Mouse (Mus musculus) left cerebral cortex, postnatal 4 days (tissue): ENCODE measurements around the gene Olfr56. TPM values are rescaled to one million over a fixed set of nuclear protein-coding genes. Genes with fewer than 3 reads are reported as not detected.
"Not testable (repeated sequence)": the region's sequence is repeated elsewhere in the genome, so short reads cannot be mapped to it uniquely, and the experiment has no call there.

Source experiments
- DNase-seq: peaks from one replicate; pipeline ENCODE4 v3.0.0-alpha.2; 2022
- intact Hi-C: fragments of 180-260 bp; cut with DNase I; formaldehyde crosslinking; loops from one replicate; pipeline ENCODE4 v1.15.1; 2025
- total RNA-seq, 2 experiments: library from RNA; stranded (reverse); gene quantifications; 2 replicates each; pipeline ENCODE4 v1.2.3; 2021

Gene Olfr56
- total RNA-seq: not detected

DNA sequence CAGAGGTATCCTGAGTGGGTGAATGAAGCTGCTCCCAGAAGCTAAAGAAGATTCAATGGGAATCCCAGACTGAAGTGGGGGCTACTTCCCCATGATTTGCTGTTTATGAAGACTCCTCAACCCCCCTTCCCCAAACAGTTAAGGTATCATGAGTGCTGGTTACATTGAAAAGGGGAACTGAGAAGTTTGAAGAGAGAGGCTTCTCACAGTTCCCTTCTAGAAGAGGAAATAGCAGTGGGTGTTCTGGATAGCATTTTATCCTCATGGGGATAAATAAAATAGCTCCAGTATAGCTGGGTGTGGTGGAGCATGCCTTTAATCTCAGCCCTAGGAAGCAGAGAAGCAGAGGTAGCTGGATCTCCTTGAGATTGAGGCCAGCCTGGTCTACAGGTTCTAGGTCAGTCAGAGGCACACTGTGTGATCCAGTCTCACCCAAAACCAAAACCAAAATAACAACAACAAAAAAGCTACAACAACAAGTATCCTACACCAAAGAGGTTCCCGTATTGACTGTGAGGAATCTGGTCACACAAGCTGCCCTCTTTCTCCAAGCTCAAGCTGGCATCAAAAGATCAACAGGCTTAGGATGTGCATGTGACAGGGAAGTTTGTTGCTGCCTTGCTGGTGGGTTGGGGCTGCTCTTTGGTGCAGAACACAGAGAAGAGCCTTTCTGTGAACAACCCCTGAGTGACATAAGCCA, at the start of gene Olfr56:
Gene Olfr56 (plus strand): TSS at position 650 of the 700 bp plus-strand sequence.
- DNase-seq, intact Hi-C loops: not testable (repeated sequence)

DNA sequence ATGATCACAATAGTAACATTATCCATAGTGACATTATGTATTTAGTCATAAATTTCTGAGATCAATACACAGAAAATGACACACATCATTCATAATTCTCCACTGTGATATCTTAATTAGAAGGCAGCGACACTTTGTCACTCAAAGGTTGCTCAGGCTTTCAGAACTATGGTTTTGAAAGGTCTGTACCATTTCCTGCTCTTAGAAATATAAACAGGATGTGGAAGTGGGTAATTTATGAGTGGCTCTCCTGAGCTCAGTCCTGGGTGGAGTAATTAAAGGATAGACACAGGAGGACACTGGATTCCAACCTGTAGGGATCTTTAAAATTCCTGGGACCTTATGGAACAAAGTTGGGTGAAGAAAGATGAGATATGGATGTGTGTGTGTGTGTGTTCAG, 45.3 kb upstream of the Olfr56 start:
- intact Hi-C loops, DNase-seq: not testable (repeated sequence)

DNA sequence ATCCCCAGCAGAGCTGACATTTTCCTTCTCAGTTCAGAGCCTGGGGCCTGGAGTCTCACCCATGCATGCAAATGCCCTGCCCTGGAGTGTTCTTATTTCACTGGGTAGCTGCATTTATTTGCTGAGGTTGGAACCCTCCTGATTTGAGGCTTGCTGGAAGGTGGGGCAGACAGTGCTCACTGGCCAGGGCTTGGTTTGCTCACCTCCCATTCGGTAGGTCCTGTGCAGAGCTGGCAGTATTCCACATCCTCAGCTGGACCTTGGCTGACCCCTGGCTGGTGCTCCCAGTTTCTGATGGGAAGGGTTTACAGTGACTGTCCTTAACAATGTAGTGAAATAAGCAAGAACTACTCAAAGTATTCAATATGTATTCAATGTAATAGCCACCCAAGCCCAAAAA, 44.8 kb upstream of the Olfr56 start:
- intact Hi-C loops: not testable (repeated sequence)

DNA sequence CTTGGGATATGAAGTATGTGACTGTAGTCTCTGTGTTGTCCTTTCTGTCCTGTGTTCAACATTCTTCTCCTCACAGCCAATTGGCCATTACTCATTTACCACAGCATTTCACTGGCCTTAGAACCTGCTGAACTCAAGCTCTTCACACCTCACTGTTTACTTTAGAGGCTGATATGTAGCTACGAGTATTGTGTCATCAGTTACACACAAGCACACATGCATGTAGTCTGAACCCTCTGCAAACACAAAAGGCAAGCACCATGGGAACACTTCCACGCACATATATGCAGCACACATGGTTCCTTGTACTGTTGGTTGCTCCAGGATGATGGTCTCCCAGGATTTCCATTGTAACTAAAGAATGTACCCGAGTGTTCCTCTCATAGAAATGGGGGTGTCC, 43.4 kb upstream of the Olfr56 start:
- DNase-seq, intact Hi-C loops: not testable (repeated sequence)

More for the DNA sequence above, 44.8 kb upstream of the Olfr56 start:
- not testable (repeated sequence) for DNase-seq

DNA sequence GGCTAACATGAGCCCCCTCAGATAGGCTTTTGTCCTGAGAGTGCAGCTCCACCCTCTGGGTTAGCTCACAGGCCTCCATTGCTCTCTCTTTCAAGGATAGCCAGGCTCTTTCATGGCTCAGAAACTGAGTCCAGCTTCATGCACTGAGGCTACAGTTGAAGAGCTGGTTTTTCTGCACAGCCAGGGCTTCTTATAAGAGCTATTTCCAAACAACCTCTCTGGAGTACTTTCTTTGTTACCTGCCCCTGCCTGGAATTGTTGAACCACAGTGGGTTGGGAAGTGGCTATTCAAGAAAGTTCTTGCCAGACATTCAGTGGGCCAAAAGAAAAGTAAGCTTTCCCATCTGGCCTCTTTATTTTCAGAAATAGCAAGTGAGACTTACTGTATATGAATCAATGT, 39.4 kb upstream of the Olfr56 start:
- DNase-seq: not testable (repeated sequence)

DNA sequence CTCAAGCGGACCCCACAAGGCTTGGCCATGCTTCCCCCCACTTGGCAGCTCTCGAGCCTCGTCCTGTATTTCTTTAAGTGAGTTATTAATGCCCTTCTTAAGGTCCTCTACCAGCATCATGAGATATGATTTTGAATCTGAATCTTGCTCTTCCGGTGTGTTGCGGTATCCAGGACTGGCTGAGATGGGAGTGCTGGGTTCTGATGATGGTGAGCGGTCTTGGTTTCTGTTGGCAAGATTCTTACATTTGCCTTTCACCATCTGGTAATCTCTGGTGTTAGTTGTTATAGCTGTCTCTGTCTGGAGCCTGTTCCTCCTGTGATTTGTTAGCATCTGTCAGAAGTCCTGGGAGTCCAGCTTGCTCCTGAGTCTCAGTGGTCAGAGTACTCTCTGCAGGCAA, 32.6 kb upstream of the Olfr56 start, which contains the start of gene Psme2b:
Gene Psme2b (minus strand): TSS at position 101 of the 400 bp plus-strand sequence.
- intact Hi-C loops, DNase-seq: not testable (repeated sequence)

More for the DNA sequence above, 39.4 kb upstream of the Olfr56 start:
- intact Hi-C loops: not testable (repeated sequence)

DNA sequence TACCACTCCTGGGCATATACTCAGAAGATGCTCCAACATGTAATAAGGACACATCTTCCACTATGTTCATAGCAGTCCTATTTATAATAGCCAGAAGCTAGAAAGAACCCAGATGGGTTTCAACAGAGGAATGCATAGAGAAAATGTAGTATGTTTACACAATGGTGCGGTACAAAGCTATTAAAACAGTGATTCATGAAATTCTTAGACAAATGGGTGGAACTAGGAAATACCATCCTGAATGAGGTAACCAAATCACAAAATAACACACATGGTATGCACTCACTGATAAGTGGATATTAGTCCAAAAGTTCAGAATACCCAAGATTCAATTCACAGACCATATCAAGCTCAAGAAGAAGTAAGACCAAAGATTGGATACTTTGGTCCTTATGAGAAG, 4.0 kb upstream of the Olfr56 start:
- intact Hi-C loops: not testable (repeated sequence)

DNA sequence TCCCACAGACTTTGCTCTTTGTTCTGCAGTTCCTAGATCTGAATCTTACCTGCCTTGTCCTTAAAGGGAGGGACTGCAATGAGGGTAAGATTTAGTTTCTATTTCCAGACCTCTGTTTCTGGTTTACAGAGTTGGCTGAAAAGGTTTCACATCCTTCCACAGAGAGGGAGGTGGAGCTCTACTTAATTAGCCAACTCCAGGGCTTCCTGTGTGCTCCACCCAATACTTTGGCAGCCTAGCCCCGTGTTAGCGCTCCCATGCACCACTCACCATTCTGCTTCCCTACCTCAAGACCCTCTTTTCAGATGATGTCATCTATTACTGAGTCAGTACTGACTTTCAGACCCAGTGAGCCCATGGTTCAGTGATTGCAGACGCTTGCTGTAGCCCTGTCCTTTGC, 562 bp downstream of the Olfr56 start, which contains the start of gene 9930111J21Rik1:
Gene 9930111J21Rik1 (minus strand): TSS at position 148 of the 400 bp plus-strand sequence.
- intact Hi-C loops, DNase-seq: not testable (repeated sequence)

More for the DNA sequence above, 4.0 kb upstream of the Olfr56 start:
- not testable (repeated sequence) for DNase-seq

DNA sequence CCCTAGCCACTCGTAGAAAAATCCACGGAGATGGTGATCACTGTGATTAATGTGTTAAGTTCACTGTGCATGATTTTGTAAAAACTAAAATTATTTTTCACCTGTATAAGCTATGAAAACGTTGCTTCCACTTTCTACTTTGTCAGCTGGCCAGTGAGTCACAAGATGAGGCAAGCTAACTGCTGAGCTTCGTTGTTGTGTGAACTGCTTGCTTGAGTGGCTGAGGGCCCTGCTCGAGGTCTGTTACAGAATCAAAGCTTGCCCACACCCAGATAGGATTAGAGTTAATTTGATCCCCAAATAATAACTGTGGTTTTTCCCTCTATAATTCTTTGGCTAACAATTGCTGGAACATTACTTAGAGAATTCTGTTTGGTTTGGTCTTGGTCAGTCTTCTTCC, 1.4 kb downstream of the Olfr56 start:
- intact Hi-C loops: not testable (repeated sequence)

DNA sequence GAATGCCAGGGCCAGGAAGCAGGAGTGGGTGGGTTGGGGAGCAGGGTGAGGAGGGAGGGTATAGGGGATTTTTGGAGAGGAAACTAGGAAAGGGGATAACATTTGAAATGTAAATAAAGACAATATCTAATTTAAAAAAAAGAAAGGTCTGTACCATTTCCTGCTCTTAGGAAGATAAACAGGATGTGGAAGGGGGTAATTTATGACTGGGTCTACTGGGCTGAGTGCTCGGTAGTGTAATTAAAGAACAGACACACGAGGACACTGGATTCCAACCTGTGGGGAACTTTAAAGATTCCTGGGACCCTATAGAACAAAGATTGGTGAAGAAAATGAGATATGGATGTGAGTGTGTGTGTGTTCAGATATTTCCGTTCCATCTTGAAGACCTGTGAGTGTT, 4.2 kb downstream of the Olfr56 start:
- DNase-seq, intact Hi-C loops: not testable (repeated sequence)

More for the DNA sequence above, 1.4 kb downstream of the Olfr56 start:
- DNase-seq: not testable (repeated sequence)

DNA sequence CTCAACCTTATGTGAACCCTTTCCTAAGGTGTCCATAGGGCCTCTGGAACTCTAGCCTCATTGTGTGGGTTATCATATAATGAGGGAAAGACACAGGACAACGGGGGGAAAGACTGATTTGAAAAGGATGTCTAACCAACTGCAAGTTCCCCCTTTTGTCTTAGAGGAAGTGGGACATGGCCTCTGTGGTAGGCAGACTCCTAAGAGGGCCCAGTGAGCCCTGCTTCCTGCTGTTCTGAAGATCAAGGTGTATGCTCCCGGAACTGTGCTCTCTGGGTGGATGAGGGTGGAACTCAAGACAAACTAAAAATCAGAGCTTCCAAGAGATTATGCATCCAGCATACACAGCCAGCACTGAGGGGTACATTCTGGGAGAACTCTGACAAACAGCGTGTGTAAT, 9.5 kb downstream of the Olfr56 start:
- DNase-seq, intact Hi-C loops: not testable (repeated sequence)

DNA sequence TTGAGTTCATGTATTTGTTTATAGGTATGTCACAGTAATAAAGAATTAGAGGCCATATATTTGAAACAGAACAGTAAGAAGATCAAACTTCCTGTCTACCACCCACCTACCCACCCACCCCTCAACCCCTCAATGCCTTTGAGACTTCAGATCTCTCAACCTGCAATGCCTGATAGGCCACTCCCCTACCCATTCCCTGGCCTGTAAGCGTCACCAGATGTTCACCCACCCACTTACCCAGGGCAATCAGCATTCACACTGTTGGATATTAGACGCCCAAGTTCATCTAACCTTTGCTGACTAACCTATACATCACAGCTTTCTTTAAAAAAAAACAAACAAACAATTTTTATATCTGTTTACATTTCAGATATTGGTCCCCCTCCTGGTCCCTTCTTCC, 11.3 kb downstream of the Olfr56 start:
- intact Hi-C loops: not testable (repeated sequence)

DNA sequence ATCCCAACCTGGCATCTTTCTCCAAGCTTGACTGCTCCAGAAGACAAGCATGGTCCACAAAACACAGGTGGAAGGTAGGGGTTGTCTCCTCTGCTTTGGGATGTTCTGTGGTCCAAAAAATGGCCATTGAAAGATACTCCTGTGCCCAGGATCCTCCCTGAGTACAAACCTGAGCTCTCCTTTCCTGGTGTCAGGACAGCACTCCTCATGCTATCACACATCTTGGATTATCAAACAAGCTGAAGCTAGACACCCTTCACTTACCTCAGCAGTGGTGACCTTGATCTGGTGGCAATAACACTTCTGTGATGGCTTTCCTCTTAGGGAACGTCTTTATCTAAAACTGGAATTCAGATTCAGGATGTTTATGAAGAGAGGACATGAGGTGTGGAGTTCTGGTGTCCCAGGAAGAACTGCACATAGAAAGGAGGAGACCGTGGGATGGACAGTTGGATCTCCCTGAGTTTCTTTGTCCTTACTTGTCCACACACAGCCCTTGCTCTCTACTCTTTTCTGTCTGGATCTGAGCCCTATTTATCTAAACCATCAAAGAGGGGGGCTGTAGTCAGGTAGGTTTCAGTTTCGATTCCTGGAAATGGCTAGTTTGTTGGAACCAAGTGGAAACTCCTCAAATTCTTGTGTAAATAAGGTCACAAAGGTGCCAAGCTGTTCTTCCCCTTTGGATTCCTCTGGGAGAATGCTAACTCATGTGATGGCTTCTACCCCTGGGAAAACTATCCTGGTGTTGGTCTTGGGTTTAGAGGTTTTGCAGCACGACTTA, 13.2 kb downstream of the Olfr56 start, which contains the start of gene Gm12185:
Gene Gm12185 (minus strand): TSS at position 487 of the 781 bp plus-strand sequence.
- intact Hi-C loops, DNase-seq: not testable (repeated sequence)

More for the DNA sequence above, 11.3 kb downstream of the Olfr56 start:
- not testable (repeated sequence) for DNase-seq

DNA sequence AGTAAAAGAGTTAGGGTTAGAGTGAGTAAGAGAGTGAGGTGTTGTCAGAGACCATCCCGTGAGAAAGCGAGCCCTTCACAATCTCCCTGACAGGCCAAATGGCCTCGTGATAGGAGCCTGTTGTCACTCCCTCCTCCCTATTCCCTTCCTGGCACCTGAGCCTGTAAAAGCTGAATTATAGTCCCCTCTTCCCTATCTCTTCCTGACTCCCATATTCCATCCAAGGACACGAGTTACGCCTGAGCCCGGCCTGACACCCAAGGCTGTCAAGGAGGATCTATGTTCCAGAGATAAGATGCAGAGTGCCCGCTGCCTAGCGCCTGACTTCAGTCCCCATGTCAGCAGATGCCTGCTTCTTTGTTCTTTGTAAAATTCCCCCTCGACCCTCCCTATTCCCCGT, 14.6 kb downstream of the Olfr56 start:
- intact Hi-C loops, DNase-seq: not testable (repeated sequence)

DNA sequence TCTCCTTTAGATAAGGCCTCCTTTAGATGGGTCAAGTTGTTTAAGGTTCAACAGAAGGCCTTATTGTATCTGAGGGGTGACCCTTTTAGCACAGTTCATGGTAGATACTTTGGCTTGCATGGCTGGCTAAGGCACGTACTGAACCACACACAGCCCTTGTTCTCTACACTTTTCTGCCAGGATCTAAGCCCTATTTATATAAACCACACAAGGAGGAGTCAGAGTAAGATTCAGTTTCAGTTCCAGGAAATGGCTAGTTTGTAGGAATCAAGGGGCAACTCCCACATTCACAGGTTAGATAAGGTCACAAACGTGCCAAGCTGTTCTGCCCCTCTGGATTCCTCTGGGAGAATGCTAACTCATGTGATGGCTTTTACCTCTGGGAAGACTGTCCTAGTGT, 15.3 kb downstream of the Olfr56 start, which contains the start of gene Tgtp1:
Gene Tgtp1 (minus strand): TSS at position 155 of the 400 bp plus-strand sequence.
- intact Hi-C loops: not testable (repeated sequence)

DNA sequence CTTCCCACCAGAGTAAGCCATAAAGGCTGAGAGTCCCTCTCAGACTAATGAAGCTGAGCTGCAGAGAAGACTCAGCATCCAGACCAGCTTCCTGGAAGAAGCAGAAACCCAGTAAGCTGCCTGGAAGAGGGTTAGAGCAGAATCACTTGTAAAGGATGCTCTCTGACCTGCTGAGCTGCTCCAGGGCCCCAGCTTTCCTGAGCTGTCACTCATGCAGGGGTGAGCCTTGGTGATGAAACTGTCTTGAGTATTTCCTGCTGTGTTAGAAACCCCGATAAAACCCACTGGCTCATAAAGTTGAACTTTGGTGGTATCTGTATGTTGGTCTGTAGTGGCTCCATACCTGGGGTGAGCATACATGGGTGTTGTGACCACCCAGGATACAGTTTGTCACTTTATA, 21.7 kb downstream of the Olfr56 start:
- intact Hi-C loops: not testable (repeated sequence)

More for the DNA sequence above, 15.3 kb downstream of the Olfr56 start, which contains the start of gene Tgtp1:
- DNase-seq: not testable (repeated sequence)

DNA sequence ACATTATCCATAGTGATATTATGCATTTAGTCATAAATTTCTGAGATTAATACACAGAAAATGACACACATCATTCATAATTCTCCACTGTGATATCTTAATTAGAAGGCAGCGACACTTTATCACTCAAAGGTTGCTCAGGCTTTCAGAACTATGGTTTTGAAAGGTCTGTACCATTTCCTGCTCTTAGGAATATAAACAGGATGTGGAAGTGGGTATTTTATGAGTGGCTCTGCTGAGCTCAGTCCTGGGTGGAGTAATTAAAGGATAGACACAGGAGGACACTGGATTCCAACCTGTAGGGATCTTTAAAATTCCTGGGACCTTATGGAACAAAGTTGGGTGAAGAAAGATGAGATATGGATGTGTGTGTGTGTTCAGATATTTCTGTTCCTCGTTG, 27.6 kb downstream of the Olfr56 start:
- intact Hi-C loops, DNase-seq: not testable (repeated sequence)

More for the DNA sequence above, 21.7 kb downstream of the Olfr56 start:
- not testable (repeated sequence) for DNase-seq

DNA sequence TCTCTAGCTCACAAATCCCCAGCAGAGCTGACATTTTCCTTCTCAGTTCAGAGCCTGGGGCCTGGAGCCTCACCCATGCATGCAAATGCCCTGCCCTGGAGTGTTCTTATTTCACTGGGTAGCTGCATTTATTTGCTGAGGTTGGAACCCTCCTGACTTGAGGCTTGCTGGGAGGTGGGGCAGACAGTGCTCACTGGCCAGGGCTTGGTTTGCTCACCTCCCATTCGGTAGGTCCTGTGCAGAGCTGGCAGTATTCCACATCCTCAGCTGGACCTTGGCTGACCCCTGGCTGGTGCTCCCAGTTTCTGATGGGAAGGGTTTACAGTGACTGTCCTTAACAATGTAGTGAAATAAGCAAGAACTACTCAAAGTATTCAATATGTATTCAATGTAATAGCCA, 28.1 kb downstream of the Olfr56 start:
- intact Hi-C loops, DNase-seq: not testable (repeated sequence)

DNA sequence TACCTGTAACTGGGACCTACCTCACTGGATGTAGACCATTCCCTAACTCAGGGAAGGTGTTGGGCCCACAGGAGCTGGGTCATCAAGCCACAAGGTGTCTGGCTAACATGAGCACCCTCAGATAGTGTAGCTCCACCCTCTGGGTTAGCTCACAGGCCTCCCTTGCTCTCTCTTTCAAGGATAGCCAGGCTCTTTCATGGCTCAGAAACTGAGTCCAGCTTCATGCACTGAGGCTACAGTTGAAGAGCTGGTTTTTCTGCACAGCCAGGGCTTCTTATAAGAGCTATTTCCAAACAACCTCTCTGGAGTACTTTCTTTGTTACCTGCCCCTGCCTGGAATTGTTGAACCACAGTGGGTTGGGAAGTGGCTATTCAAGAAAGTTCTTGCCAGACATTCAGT, 33.4 kb downstream of the Olfr56 start:
- DNase-seq, intact Hi-C loops: not testable (repeated sequence)

DNA sequence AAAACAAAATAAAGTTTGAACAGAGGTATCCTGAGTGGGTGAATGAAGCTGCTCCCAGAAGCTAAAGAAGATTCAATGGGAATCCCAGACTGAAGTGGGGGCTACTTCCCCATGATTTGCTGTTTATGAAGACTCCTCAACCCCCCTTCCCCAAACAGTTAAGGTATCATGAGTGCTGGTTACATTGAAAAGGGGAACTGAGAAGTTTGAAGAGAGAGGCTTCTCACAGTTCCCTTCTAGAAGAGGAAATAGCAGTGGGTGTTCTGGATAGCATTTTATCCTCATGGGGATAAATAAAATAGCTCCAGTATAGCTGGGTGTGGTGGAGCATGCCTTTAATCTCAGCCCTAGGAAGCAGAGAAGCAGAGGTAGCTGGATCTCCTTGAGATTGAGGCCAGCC, 71.4 kb downstream of the Olfr56 start:
- DNase-seq, intact Hi-C loops: not testable (repeated sequence)
